Mouse (Mus musculus): Measurements from ENCODE around the gene Gm28053. TPM values are rescaled to one million over a fixed set of nuclear protein-coding genes. Genes with fewer than 3 reads are reported as not detected.
"Not testable (repeated sequence)": the region's sequence is repeated elsewhere in the genome, so short reads cannot be mapped to it uniquely, and the experiment has no call there.

Gm28053 gene
- total and polyA plus RNA-seq, 3 experiments: not detected

GRCm38 (mm10) chr6:48682271-48682670, 36.1 kb upstream of the Gm28053 start:
- Histone ChIP-seq H3K4me3 (ENCODE audit: low read depth, low read length) (no peak overlapping the region), H3K27me3 (ENCODE audit: insufficient read depth, low read length) (peaks cover 12% of the 10 kb centered on the region), H3K4me1 (ENCODE audit: insufficient read depth, low read depth, low read length) (peaks cover 6% of the 10 kb centered on the region), H3K36me3 (replicated peaks) (peaks cover 20% of the 10 kb centered on the region), H3K9me3 (replicated peaks) (no peaks in the 10 kb centered on the region)
- DNase-seq (ENCODE audit: low spot score) (no peak), ATAC-seq (ENCODE audit: extremely low read depth, insufficient number of reproducible peaks, low FRiP score, poor library complexity, severe bottlenecking) (no peak)
- no peak for TF ChIP-seq TAL1 (conservative IDR thresholded peaks at IDR 0.05; ENCODE audit: low read depth, low read length)
- no peak for TF ChIP-seq CTCF (IDR thresholded peaks at IDR 0.05; ENCODE audit: low read depth, low read length)
- TF ChIP-seq GATA1 (IDR thresholded peaks at IDR 0.05; ENCODE audit: borderline replicate concordance, low read length): no peak
- no peak for TF ChIP-seq GATA2 (IDR thresholded peaks at IDR 0.05; ENCODE audit: borderline replicate concordance, low read depth, low read length)
- no peak for TF ChIP-seq POLR2AphosphoS5 (IDR thresholded peaks at IDR 0.05; ENCODE audit: insufficient replicate concordance, low read depth, low read length)

- not testable (repeated sequence) for H3K4me3 ChIP-seq (ENCODE audit: low read depth, low read length); H3K4me1 ChIP-seq (ENCODE audit: insufficient read depth, low read depth, low read length); ATAC-seq (ENCODE audit: extremely low read depth, insufficient number of reproducible peaks, low FRiP score, poor library complexity, severe bottlenecking); H3K9me3 ChIP-seq (replicated peaks); DNase-seq (ENCODE audit: low spot score)
- Histone ChIP-seq H3K27me3 (ENCODE audit: insufficient read depth, low read length) (peaks cover 12% of the 10 kb centered on the region), H3K36me3 (replicated peaks) (peaks cover 12% of the 10 kb centered on the region)
These were observed 35.1 kb upstream of the Gm28053 start for GRCm38 (mm10) chr6:48683263-48683821.

- no peaks in the 10 kb centered on the region for H3K4me1 ChIP-seq (ENCODE audit: insufficient read depth, low read depth, low read length)
- peaks cover 15% of the 10 kb centered on the region for H3K27me3 ChIP-seq (ENCODE audit: insufficient read depth, low read length)
- no peak for TF ChIP-seq CTCF (IDR thresholded peaks at IDR 0.05; ENCODE audit: low read depth, low read length)
- TF ChIP-seq GATA1 (IDR thresholded peaks at IDR 0.05; ENCODE audit: borderline replicate concordance, low read length): no peak
- TF ChIP-seq TAL1 (conservative IDR thresholded peaks at IDR 0.05; ENCODE audit: low read depth, low read length): no peak
- no peak for TF ChIP-seq POLR2AphosphoS5 (IDR thresholded peaks at IDR 0.05; ENCODE audit: insufficient replicate concordance, low read depth, low read length)
- no peak for TF ChIP-seq GATA2 (IDR thresholded peaks at IDR 0.05; ENCODE audit: borderline replicate concordance, low read depth, low read length)
- ATAC-seq (ENCODE audit: extremely low read depth, insufficient number of reproducible peaks, low FRiP score, poor library complexity, severe bottlenecking) (no peak), DNase-seq (ENCODE audit: low spot score) (no peak)
- peaks cover 7% of the 10 kb centered on the region for H3K36me3 ChIP-seq (replicated peaks)
- no peaks in the 10 kb centered on the region for H3K9me3 ChIP-seq (replicated peaks)
- no peak within 1 kb of the TSS for H3K4me3 ChIP-seq (ENCODE audit: low read depth, low read length)
These were observed 34.1 kb upstream of the Gm28053 start, which contains the start of gene Gimap4 for GRCm38 (mm10) chr6:48684319-48684718. Gene Gimap4, plus strand, starts transcription at chr6:48684549.

- no peaks in the 10 kb centered on the region for H3K9me3 ChIP-seq (replicated peaks)
- ATAC-seq (ENCODE audit: extremely low read depth, insufficient number of reproducible peaks, low FRiP score, poor library complexity, severe bottlenecking) (no peak), DNase-seq (ENCODE audit: low spot score) (no peak)
- TF ChIP-seq GATA1 (IDR thresholded peaks at IDR 0.05; ENCODE audit: borderline replicate concordance, low read length) (no peak), TAL1 (conservative IDR thresholded peaks at IDR 0.05; ENCODE audit: low read depth, low read length) (no peak), CTCF (IDR thresholded peaks at IDR 0.05; ENCODE audit: low read depth, low read length) (no peak), GATA2 (IDR thresholded peaks at IDR 0.05; ENCODE audit: borderline replicate concordance, low read depth, low read length) (no peak), POLR2AphosphoS5 (IDR thresholded peaks at IDR 0.05; ENCODE audit: insufficient replicate concordance, low read depth, low read length) (no peak)
- no peaks in the 10 kb centered on the region for H3K4me1 ChIP-seq (ENCODE audit: insufficient read depth, low read depth, low read length)
- peaks cover 15% of the 10 kb centered on the region for H3K27me3 ChIP-seq (ENCODE audit: insufficient read depth, low read length)
- peaks cover 2% of the 10 kb centered on the region for H3K36me3 ChIP-seq (replicated peaks)
- no peak overlapping the region for H3K4me3 ChIP-seq (ENCODE audit: low read depth, low read length)
These were observed 33.6 kb upstream of the Gm28053 start for GRCm38 (mm10) chr6:48684806-48685205.

- TF ChIP-seq TAL1 (conservative IDR thresholded peaks at IDR 0.05; ENCODE audit: low read depth, low read length) (no peak), GATA1 (IDR thresholded peaks at IDR 0.05; ENCODE audit: borderline replicate concordance, low read length) (no peak), POLR2AphosphoS5 (IDR thresholded peaks at IDR 0.05; ENCODE audit: insufficient replicate concordance, low read depth, low read length) (no peak), CTCF (IDR thresholded peaks at IDR 0.05; ENCODE audit: low read depth, low read length) (no peak), GATA2 (IDR thresholded peaks at IDR 0.05; ENCODE audit: borderline replicate concordance, low read depth, low read length) (no peak)
- no peaks in the 10 kb centered on the region for H3K36me3 ChIP-seq (replicated peaks)
- DNase-seq (ENCODE audit: low spot score) (no peak), ATAC-seq (ENCODE audit: extremely low read depth, insufficient number of reproducible peaks, low FRiP score, poor library complexity, severe bottlenecking) (no peak)
- no peaks in the 10 kb centered on the region for H3K4me1 ChIP-seq (ENCODE audit: insufficient read depth, low read depth, low read length)
- H3K9me3 ChIP-seq (replicated peaks): no peaks in the 10 kb centered on the region
- no peak overlapping the region for H3K4me3 ChIP-seq (ENCODE audit: low read depth, low read length)
- H3K27me3 ChIP-seq (ENCODE audit: insufficient read depth, low read length): peaks cover 15% of the 10 kb centered on the region
These were observed 33.2 kb upstream of the Gm28053 start for GRCm38 (mm10) chr6:48685251-48685650.

GRCm38 (mm10) chr6:48685694-48686665, 32.4 kb upstream of the Gm28053 start:
- H3K4me1 ChIP-seq (ENCODE audit: insufficient read depth, low read depth, low read length): no peaks in the 10 kb centered on the region
- ATAC-seq (ENCODE audit: extremely low read depth, insufficient number of reproducible peaks, low FRiP score, poor library complexity, severe bottlenecking) (no peak), DNase-seq (ENCODE audit: low spot score) (no peak)
- TF ChIP-seq GATA1 (IDR thresholded peaks at IDR 0.05; ENCODE audit: borderline replicate concordance, low read length) (no peak), CTCF (IDR thresholded peaks at IDR 0.05; ENCODE audit: low read depth, low read length) (no peak), TAL1 (conservative IDR thresholded peaks at IDR 0.05; ENCODE audit: low read depth, low read length) (no peak), POLR2AphosphoS5 (IDR thresholded peaks at IDR 0.05; ENCODE audit: insufficient replicate concordance, low read depth, low read length) (no peak), GATA2 (IDR thresholded peaks at IDR 0.05; ENCODE audit: borderline replicate concordance, low read depth, low read length) (no peak)
- H3K27me3 ChIP-seq (ENCODE audit: insufficient read depth, low read length): peaks cover 19% of the 10 kb centered on the region
- H3K9me3 ChIP-seq (replicated peaks): no peaks in the 10 kb centered on the region
- no peaks in the 10 kb centered on the region for H3K36me3 ChIP-seq (replicated peaks)
- no peak overlapping the region for H3K4me3 ChIP-seq (ENCODE audit: low read depth, low read length)
